Comparison of ENCODE assay signal across 8 mouse cellular contexts in genomic region chr1:131882787-131883186, GRCm38 (mm10). TPM values are rescaled to one million over a fixed set of nuclear protein-coding genes. Genes with fewer than 3 reads are reported as not detected.
DNase-seq lines count a peak whose midpoint lies in the region; ATAC-seq lines count a peak whose summit lies in the region.

No protein-coding gene starts in this region.

- DNase-seq in cerebellum, postnatal 14 days: peak; percentile 9 to 33
- no peak for DNase-seq in cerebellum, adult 9-11 months
- DNase-seq in 3134 (ENCODE audit: extremely low read depth, insufficient read length, low spot score): peak; percentile 7
- peak; percentile 30 for DNase-seq in adrenal gland, postnatal 14 days
- DNase-seq in lung, postnatal 14 days: peak; percentile 38
- no peak for DNase-seq in right cerebral cortex, postnatal 14 days
- no peak for DNase-seq in yolk sac, embryonic 10.5 days (ENCODE audit: low spot score)

- no peak for ATAC-seq in frontal cortex, adult (ENCODE audit: low TSS enrichment)

RNA-seq across cellular contexts. Expression of gene Rab29, which starts 15.8 kb away (rescaled TPM):
- total RNA-seq in adrenal gland, postnatal 14 days (2021): 14.7 and 19.1 TPM in 2 replicates

RNA-seq across cellular contexts. Expression of gene Nucks1, which starts 27.5 kb away (rescaled TPM):
- 124 and 135 TPM in 2 replicates for total RNA-seq in adrenal gland, postnatal 14 days (2021)

RNA-seq across cellular contexts. Expression of gene Slc41a1, which starts 55.5 kb away (rescaled TPM):
- total RNA-seq in adrenal gland, postnatal 14 days (2021): 35.2 and 52.6 TPM in 2 replicates

Comparison
In these comparisons a context has a peak if more than half of its experiments do, and no peak if none do; other contexts are left out.
1. DNase-seq: peak in cerebellum, postnatal 14 days (2 of 2), 3134 (single experiment), adrenal gland, postnatal 14 days (single experiment) and lung, postnatal 14 days (single experiment); none in cerebellum, adult 9-11 months (single experiment), right cerebral cortex, postnatal 14 days (single experiment) and yolk sac, embryonic 10.5 days (single experiment).